Mouse (Mus musculus) embryonic fibroblast, embryonic 13.5 days (primary cell): ENCODE data around the gene Fam20a.

ENCODE experiments used
- CTCF ChIP-seq: IDR thresholded peaks from 2 replicates; pipeline ENCODE4 v1.5.1; 2011; ENCODE audit warnings: mild to moderate bottlenecking, control low read depth, low read length, moderate library complexity, borderline replicate concordance; ENCODE audit not compliant: insufficient read depth
- POLR2A ChIP-seq: IDR thresholded peaks from 2 replicates; pipeline ENCODE4 v1.6.1; 2011; ENCODE audit warnings: low read depth, mild to moderate bottlenecking, control low read depth, low read length, moderate library complexity

DNA sequence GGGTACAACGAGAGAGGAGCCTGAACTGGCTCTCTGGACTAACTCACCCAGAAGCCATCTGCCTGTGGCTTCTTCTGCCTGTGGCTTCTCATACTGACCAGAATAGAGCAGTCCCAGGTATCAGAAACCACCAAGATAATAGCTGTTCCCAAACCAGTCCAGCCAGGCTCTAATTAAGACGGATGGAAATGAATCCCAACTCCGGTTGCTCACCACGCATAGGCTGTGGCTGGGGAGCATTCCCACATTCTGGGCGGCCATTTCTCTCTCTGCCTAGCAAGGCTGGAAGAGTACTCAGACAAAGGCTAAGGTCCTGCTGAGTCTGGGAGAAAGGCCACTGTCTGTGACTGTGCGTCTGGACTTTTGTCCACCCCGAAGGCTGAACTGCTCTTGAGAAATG, 5.1 kb downstream of the Fam20a start:
- TF ChIP-seq CTCF (no peak), POLR2A (no peak)
